Mouse (Mus musculus) erythroblast, embryonic 14.5 days (primary cell): ENCODE data around the gene Pxt1. TPM values are rescaled to one million over a fixed set of nuclear protein-coding genes. Genes with fewer than 3 reads are reported as not detected.
"Not testable (repeated sequence)": the region's sequence is repeated elsewhere in the genome, so short reads cannot be mapped to it uniquely, and the experiment has no call there.

Experiments used
- H3K27me3 ChIP-seq: 2 replicates; pipeline ENCODE4 v1.6.1; 2012; ENCODE audit warnings: inconsistent platforms; ENCODE audit not compliant: control insufficient read depth
- H3K36me3 ChIP-seq: 2 replicates; pipeline ENCODE4 v1.6.1; 2012; ENCODE audit warnings: mild to moderate bottlenecking, inconsistent platforms; ENCODE audit not compliant: control insufficient read depth
- H3K4me1 ChIP-seq: 2 replicates; pipeline ENCODE4 v1.6.1; 2012; ENCODE audit warnings: inconsistent platforms; ENCODE audit not compliant: control insufficient read depth
- H3K4me3 ChIP-seq: replicated peaks from 2 replicates; pipeline ENCODE3; 2012; ENCODE audit warnings: moderate library complexity, mild to moderate bottlenecking, inconsistent platforms
- H3K9me3 ChIP-seq: 2 replicates; pipeline ENCODE4 v1.6.1; 2012; ENCODE audit warnings: low read length, inconsistent platforms, mixed read lengths; ENCODE audit not compliant: control insufficient read depth
- GATA1 ChIP-seq: IDR thresholded peaks from 2 replicates; pipeline ENCODE4 v1.6.1; 2012; ENCODE audit warnings: low read length, inconsistent platforms, mixed read lengths
- TAL1 ChIP-seq: IDR thresholded peaks from 3 replicates; pipeline ENCODE4 v1.6.1; 2012; ENCODE audit warnings: low read length, inconsistent platforms, mixed read lengths
- polyA plus RNA-seq: library from polyadenylated mRNA; stranded (reverse); fragments of >175 nt; gene quantifications from 2 replicates; pipeline ENCODE4 v1.2.3, GENCODE M21; 2012

Gene Pxt1
- 0.09 and 0.37 TPM in 2 replicates for polyA plus RNA-seq

- Histone ChIP-seq H3K4me1 (peaks cover 27% of the 10 kb centered on the region), H3K36me3 (no peaks in the 10 kb centered on the region), H3K27me3 (peaks cover 12% of the 10 kb centered on the region), H3K4me3 (no peak within 1 kb of the TSS), H3K9me3 (peaks cover 28% of the 10 kb centered on the region)
- TF ChIP-seq GATA1 (no peak), TAL1 (no peak)
These were observed at the start of gene Pxt1 for GRCm38 (mm10) chr17:28943740-28944139. Gene Pxt1 (minus strand): TSS chr17:28943840.

- H3K27me3 ChIP-seq, H3K4me1 ChIP-seq, H3K4me3 ChIP-seq, H3K9me3 ChIP-seq: not testable (repeated sequence)
- peaks cover 74% of the 10 kb centered on the region for H3K36me3 ChIP-seq
These were observed 49.4 kb upstream of the Pxt1 start for GRCm38 (mm10) chr17:28993004-28993403.

GRCm38 (mm10) chr17:28992105-28992504, 48.5 kb upstream of the Pxt1 start:
- H3K9me3 ChIP-seq = no peaks in the 10 kb centered on the region
- H3K4me1 ChIP-seq = no peaks in the 10 kb centered on the region; the same call in 1 of the 2 replicates
- no peak overlapping the region for H3K4me3 ChIP-seq
- TF ChIP-seq GATA1 (no peak), TAL1 (no peak)
- H3K36me3 ChIP-seq = peaks cover 74% of the 10 kb centered on the region
- no peaks in the 10 kb centered on the region for H3K27me3 ChIP-seq

GRCm38 (mm10) chr17:28991286-28991685, 47.6 kb upstream of the Pxt1 start:
- H3K9me3 ChIP-seq = no peaks in the 10 kb centered on the region
- TF ChIP-seq TAL1 = no peak
- TF ChIP-seq GATA1 = no peak
- H3K36me3 ChIP-seq = peaks cover 75% of the 10 kb centered on the region
- H3K27me3 ChIP-seq = no peaks in the 10 kb centered on the region
- no peak overlapping the region for H3K4me3 ChIP-seq
- H3K4me1 ChIP-seq = no peaks in the 10 kb centered on the region; the same call in 1 of the 2 replicates

GRCm38 (mm10) chr17:28990060-28990459, 46.4 kb upstream of the Pxt1 start:
- H3K4me1 ChIP-seq = no peaks in the 10 kb centered on the region; the same call in 1 of the 2 replicates
- no peak for TF ChIP-seq TAL1
- no peak for TF ChIP-seq GATA1
- H3K9me3 ChIP-seq = no peaks in the 10 kb centered on the region
- H3K36me3 ChIP-seq = peaks cover 76% of the 10 kb centered on the region
- H3K4me3 ChIP-seq = no peak overlapping the region
- H3K27me3 ChIP-seq = no peaks in the 10 kb centered on the region

- Histone ChIP-seq H3K4me1 (no peaks in the 10 kb centered on the region; the same call in 1 of the 2 replicates), H3K9me3 (no peaks in the 10 kb centered on the region), H3K27me3 (no peaks in the 10 kb centered on the region), H3K4me3 (no peak overlapping the region), H3K36me3 (peaks cover 78% of the 10 kb centered on the region)
- TF ChIP-seq TAL1 = no peak
- no peak for TF ChIP-seq GATA1
These were observed 45.4 kb upstream of the Pxt1 start for GRCm38 (mm10) chr17:28988996-28989395.

GRCm38 (mm10) chr17:28988291-28988690, 44.7 kb upstream of the Pxt1 start:
- Histone ChIP-seq H3K9me3 (no peaks in the 10 kb centered on the region), H3K36me3 (peaks cover 84% of the 10 kb centered on the region), H3K4me3 (no peak overlapping the region), H3K27me3 (no peaks in the 10 kb centered on the region), H3K4me1 (no peaks in the 10 kb centered on the region; the same call in 1 of the 2 replicates)
- TF ChIP-seq GATA1 (no peak), TAL1 (no peak)

- no peaks in the 10 kb centered on the region for H3K9me3 ChIP-seq
- no peaks in the 10 kb centered on the region; the same call in 1 of the 2 replicates for H3K4me1 ChIP-seq
- peaks cover 87% of the 10 kb centered on the region for H3K36me3 ChIP-seq
- H3K27me3 ChIP-seq = no peaks in the 10 kb centered on the region
- H3K4me3 ChIP-seq = no peak overlapping the region
- no peak for TF ChIP-seq TAL1
These were observed 44.1 kb upstream of the Pxt1 start for GRCm38 (mm10) chr17:28987713-28988112.

- Histone ChIP-seq H3K4me1 (no peaks in the 10 kb centered on the region; the same call in 1 of the 2 replicates), H3K27me3 (no peaks in the 10 kb centered on the region), H3K4me3 (no peak overlapping the region), H3K9me3 (no peaks in the 10 kb centered on the region), H3K36me3 (peaks cover 92% of the 10 kb centered on the region)
- TF ChIP-seq TAL1 (no peak), GATA1 (no peak)
These were observed 43.2 kb upstream of the Pxt1 start for GRCm38 (mm10) chr17:28986833-28987232.

- no peaks in the 10 kb centered on the region for H3K27me3 ChIP-seq
- H3K9me3 ChIP-seq = no peaks in the 10 kb centered on the region
- H3K36me3 ChIP-seq = peaks cover 86% of the 10 kb centered on the region
- TF ChIP-seq TAL1 (no peak), GATA1 (no peak)
- H3K4me1 ChIP-seq = no peaks in the 10 kb centered on the region
- no peak overlapping the region for H3K4me3 ChIP-seq
These were observed 41.2 kb upstream of the Pxt1 start for GRCm38 (mm10) chr17:28984724-28985420.
